Comparison of ENCODE assay signal across 27 mouse cellular contexts in genomic region chr12:80048215-80048979, GRCm38 (mm10).
DNase-seq lines count a peak whose midpoint lies in the region; ATAC-seq and TF ChIP-seq lines count a peak whose summit lies in the region.
"Had no signal": no experiment of that assay in that cellular context is flagged by ENCODE, and none has a peak within 500 bp of the region (broad histone marks: within the 10 kb centered on the region; RNA-seq: fewer than 3 reads in every experiment).

No protein-coding gene starts in this region.

- H3K4me2 ChIP-seq in forebrain, embryonic 11.5 days (ENCODE audit: low read depth, low read length, severe bottlenecking), result no peak overlapping the region
- no peak overlapping the region for H3K4me2 ChIP-seq in lung, embryonic 14.5 days
- no peak overlapping the region for H3K4me2 ChIP-seq in stomach, embryonic 15.5 days
- H3K4me2 ChIP-seq: forebrain, embryonic 13.5 days; heart, embryonic 13.5 days; hindbrain, embryonic 12.5 days; limb, embryonic 13.5 days; liver, embryonic 12.5 days; midbrain, embryonic 13.5 days had no signal

- peak; percentile 33 for TF ChIP-seq CTCF in lung, embryonic 14.5 days (IDR thresholded peaks at IDR 0.05; ENCODE audit: low read depth)

- H3K4me1 ChIP-seq in forebrain, embryonic 10.5 days, result peaks cover 24% of the 10 kb centered on the region
- H3K4me1 ChIP-seq in forebrain, embryonic 11.5 days (replicated peaks; ENCODE audit: control insufficient read depth, insufficient read depth, low read length), result 0 out of 2 replicates have a peak, but pooled peaks cover 2% of the 10 kb centered on the region
- peaks cover 8% of the 10 kb centered on the region for H3K4me1 ChIP-seq in lung, embryonic 14.5 days (ENCODE audit: insufficient read depth)
- no peaks in the 10 kb centered on the region; the same call in 1 of the 2 replicates for H3K4me1 ChIP-seq in stomach, embryonic 15.5 days
- H3K4me1 ChIP-seq in hindbrain, embryonic 10.5 days (replicated peaks), result peaks cover 14% of the 10 kb centered on the region
- H3K4me1 ChIP-seq: forebrain, embryonic 13.5 days; limb, embryonic 13.5 days; midbrain, embryonic 13.5 days had no signal

- peak overlapping the region; percentile 41 for H3K27ac ChIP-seq in forebrain, embryonic 10.5 days
- H3K27ac ChIP-seq in forebrain, embryonic 11.5 days (ENCODE audit: low read depth, low read length), result no peak overlapping the region
- peak overlapping the region; percentile 80 for H3K27ac ChIP-seq in lung, embryonic 14.5 days (ENCODE audit: low read depth)
- H3K27ac ChIP-seq in stomach, embryonic 15.5 days, result peak overlapping the region; percentile 4; the same call in 1 of the 2 replicates
- H3K27ac ChIP-seq in hindbrain, embryonic 10.5 days, result no peak overlapping the region
- H3K27ac ChIP-seq: forebrain, embryonic 13.5 days; heart, embryonic 13.5 days; hindbrain, embryonic 12.5 days; left cerebral cortex, adult 2 months; limb, embryonic 13.5 days; liver, embryonic 12.5 days; midbrain, embryonic 13.5 days had no signal

- H3K27me3 ChIP-seq in forebrain, embryonic 10.5 days (ENCODE audit: poor library complexity, severe bottlenecking), result no peaks in the 10 kb centered on the region
- H3K27me3 ChIP-seq in forebrain, embryonic 11.5 days (ENCODE audit: control insufficient read depth, insufficient read depth, low read length), result no peaks in the 10 kb centered on the region
- H3K27me3 ChIP-seq in lung, embryonic 14.5 days (ENCODE audit: insufficient read depth, low read length), result no peaks in the 10 kb centered on the region
- no peaks in the 10 kb centered on the region for H3K27me3 ChIP-seq in stomach, embryonic 15.5 days (replicated peaks)
- H3K27me3 ChIP-seq in hindbrain, embryonic 10.5 days (ENCODE audit: insufficient read depth, poor library complexity, severe bottlenecking), result no peaks in the 10 kb centered on the region
- H3K27me3 ChIP-seq: CH12.LX; forebrain, embryonic 13.5 days; heart, embryonic 13.5 days; hindbrain, embryonic 12.5 days; limb, embryonic 13.5 days; liver, embryonic 12.5 days; midbrain, embryonic 13.5 days had no signal

- WGBS in forebrain, embryonic 10.5 days, result 85% methylated on average over 4 of the region's 4 CpGs
- 81% methylated on average over 4 of the region's 4 CpGs for WGBS in forebrain, embryonic 11.5 days
- WGBS in lung, embryonic 14.5 days, result 54% methylated on average over 4 of the region's 4 CpGs
- 66% methylated on average over 4 of the region's 4 CpGs for WGBS in stomach, embryonic 15.5 days
- WGBS in hindbrain, embryonic 10.5 days, result 87% methylated on average over 4 of the region's 4 CpGs

- no peak for ATAC-seq in forebrain, embryonic 11.5 days (replicated peaks; ENCODE audit: low FRiP score)
- ATAC-seq in lung, embryonic 14.5 days (ENCODE audit: insufficient read depth), result peak; percentile 81
- peak; percentile 80 for ATAC-seq in stomach, embryonic 15.5 days (ENCODE audit: insufficient read depth, low FRiP score, low read depth)
- ATAC-seq: activated CD4-positive, CD25-positive, alpha-beta regulatory T cell, adult 4 months; forebrain, embryonic 13.5 days; liver, embryonic 12.5 days; liver, postnatal 0 days; midbrain, embryonic 13.5 days had no signal

- H3K4me3 ChIP-seq in forebrain, embryonic 10.5 days, result no peak overlapping the region
- H3K4me3 ChIP-seq in forebrain, embryonic 11.5 days (ENCODE audit: low read depth, low read length), result no peak overlapping the region
- H3K4me3 ChIP-seq in lung, embryonic 14.5 days (ENCODE audit: low read depth, low read length), result no peak overlapping the region
- no peak overlapping the region for H3K4me3 ChIP-seq in stomach, embryonic 15.5 days (replicated peaks)
- no peak overlapping the region for H3K4me3 ChIP-seq in hindbrain, embryonic 10.5 days
- H3K4me3 ChIP-seq: erythroblast, embryonic 14.5 days; forebrain, embryonic 13.5 days; heart, embryonic 13.5 days; hindbrain, embryonic 12.5 days; left cerebral cortex, adult 2 months; limb, embryonic 13.5 days; liver, embryonic 12.5 days; megakaryocyte, embryonic 14.5 days; midbrain, embryonic 13.5 days had no signal

- H3K9ac ChIP-seq in forebrain, embryonic 11.5 days (ENCODE audit: low read length), result no peak overlapping the region
- H3K9ac ChIP-seq in lung, embryonic 14.5 days, result no peak overlapping the region
- H3K9ac ChIP-seq in stomach, embryonic 15.5 days, result no peak overlapping the region
- H3K9ac ChIP-seq: forebrain, embryonic 13.5 days; heart, embryonic 13.5 days; hindbrain, embryonic 12.5 days; limb, embryonic 13.5 days; liver, embryonic 12.5 days; liver, postnatal 0 days; midbrain, embryonic 13.5 days had no signal

- no peaks in the 10 kb centered on the region for H3K36me3 ChIP-seq in forebrain, embryonic 10.5 days (replicated peaks)
- no peaks in the 10 kb centered on the region for H3K36me3 ChIP-seq in forebrain, embryonic 11.5 days (ENCODE audit: control insufficient read depth, insufficient read depth, low read length)
- no peaks in the 10 kb centered on the region for H3K36me3 ChIP-seq in lung, embryonic 14.5 days (ENCODE audit: insufficient read depth)
- H3K36me3 ChIP-seq in stomach, embryonic 15.5 days, result no peaks in the 10 kb centered on the region
- H3K36me3 ChIP-seq in hindbrain, embryonic 10.5 days, result no peaks in the 10 kb centered on the region
- H3K36me3 ChIP-seq: heart, embryonic 13.5 days; hindbrain, embryonic 12.5 days; limb, embryonic 13.5 days; liver, embryonic 12.5 days; midbrain, embryonic 13.5 days had no signal

- no peaks in the 10 kb centered on the region for H3K9me3 ChIP-seq in forebrain, embryonic 10.5 days
- no peaks in the 10 kb centered on the region for H3K9me3 ChIP-seq in forebrain, embryonic 11.5 days (ENCODE audit: control insufficient read depth, low read length)
- no peaks in the 10 kb centered on the region for H3K9me3 ChIP-seq in lung, embryonic 14.5 days (ENCODE audit: low read depth, low read length)
- H3K9me3 ChIP-seq in stomach, embryonic 15.5 days, result no peaks in the 10 kb centered on the region
- no peaks in the 10 kb centered on the region for H3K9me3 ChIP-seq in hindbrain, embryonic 10.5 days
- H3K9me3 ChIP-seq: forebrain, embryonic 13.5 days; heart, embryonic 13.5 days; hindbrain, embryonic 12.5 days; limb, embryonic 13.5 days; liver, embryonic 12.5 days; megakaryocyte, embryonic 14.5 days; midbrain, embryonic 13.5 days had no signal

- DNase-seq in forebrain, embryonic 10.5 days (ENCODE audit: extremely low spot score, low spot score), result no peak
- DNase-seq in forebrain, embryonic 11.5 days (ENCODE audit: low spot score), result no peak
- DNase-seq in lung, embryonic 14.5 days, result peak; percentile 76
- DNase-seq in lung, postnatal 14 days, result peak; percentile 32
- no peak for DNase-seq in hindbrain, embryonic 10.5 days (ENCODE audit: low spot score)
- no peak for DNase-seq in kidney, postnatal 4 days
- DNase-seq in cerebellum, postnatal 10 days, result no peak
- DNase-seq: adrenal gland, adult 8-10 months; cerebellum, adult 11-12 months; cerebellum, adult 9-11 months; gastrocnemius, postnatal 10 days; kidney, adult 11 months; kidney, postnatal 14 days; liver, postnatal 0 days; thymus, adult 2 months had no signal

Comparison
In these comparisons a context has a peak if more than half of its experiments do, and no peak if none do; other contexts are left out.
1. H3K27ac ChIP-seq: peak in forebrain, embryonic 10.5 days (single experiment), lung, embryonic 14.5 days (single experiment) and stomach, embryonic 15.5 days (single experiment); none in forebrain, embryonic 11.5 days (single experiment) and hindbrain, embryonic 10.5 days (single experiment).
2. DNase-seq: peak in lung, embryonic 14.5 days (single experiment) and lung, postnatal 14 days (single experiment); none in forebrain, embryonic 10.5 days (single experiment), forebrain, embryonic 11.5 days (single experiment), hindbrain, embryonic 10.5 days (single experiment), kidney, postnatal 4 days (0 of 2) and cerebellum, postnatal 10 days (0 of 2).